In the genomic region with DNA sequence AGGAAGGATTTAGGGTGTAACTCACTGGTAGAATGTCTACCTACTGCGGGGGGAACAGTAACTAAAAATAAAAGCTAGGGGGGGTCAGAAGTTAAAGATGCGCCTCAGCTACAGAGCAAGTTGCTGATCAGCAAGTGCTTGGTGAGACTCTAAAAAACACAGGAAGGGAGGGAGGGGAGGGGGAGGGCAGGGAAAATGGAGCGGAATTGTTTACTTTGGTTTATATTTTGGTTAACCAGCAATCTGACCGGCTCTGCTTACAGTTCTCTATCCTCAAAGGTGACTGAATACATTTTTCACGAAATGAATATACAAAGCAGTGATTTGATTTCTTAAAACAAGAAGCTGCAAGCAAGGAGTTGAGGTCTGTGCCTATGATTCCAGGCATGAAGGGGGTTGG, we compare ENCODE assay signal across 16 mouse cellular contexts. TPM values are rescaled to one million over a fixed set of nuclear protein-coding genes. Genes with fewer than 3 reads are reported as not detected.
DNase-seq lines count a peak whose midpoint lies in the region; ATAC-seq lines count a peak whose summit lies in the region.
"Had no signal": no experiment of that assay in that cellular context is flagged by ENCODE, and none has a peak within 500 bp of the region (broad histone marks: within the 10 kb centered on the region; RNA-seq: fewer than 3 reads in every experiment).

No protein-coding gene starts in this region.

- no peak for DNase-seq in kidney, postnatal 25 days
- no peak for DNase-seq in embryonic facial prominence, embryonic 14.5 days (ENCODE audit: low spot score)
- no peak for DNase-seq in limb, embryonic 10.5 days (ENCODE audit: low spot score)
- no peak for DNase-seq in layer of hippocampus, postnatal 36 days
- DNase-seq: adrenal gland, adult 8-10 months; cerebellum, adult 18-20 months; gastrocnemius, postnatal 10 days; heart, postnatal 4 days; lung, adult 2 months had no signal

- H3K27ac ChIP-seq in kidney, embryonic 15.5 days = peak overlapping the region; percentile 5; the same call in 1 of the 2 replicates
- H3K27ac ChIP-seq in embryonic facial prominence, embryonic 14.5 days (replicated peaks; ENCODE audit: low read depth, low read length) = 0 out of 2 replicates have a peak overlapping the region, but pooled peaks have one; percentile 2
- peak overlapping the region; percentile 46; the same call in 1 of the 2 replicates for H3K27ac ChIP-seq in limb, embryonic 10.5 days
- no peak overlapping the region for H3K27ac ChIP-seq in liver, embryonic 15.5 days (replicated peaks)
- H3K27ac ChIP-seq: left cerebral cortex, adult 2 months; neural tube, embryonic 12.5 days had no signal

- no peak overlapping the region for H3K9ac ChIP-seq in kidney, embryonic 15.5 days
- H3K9ac ChIP-seq in embryonic facial prominence, embryonic 14.5 days (ENCODE audit: low read depth, low read length) = no peak overlapping the region
- H3K9ac ChIP-seq in liver, embryonic 15.5 days = no peak overlapping the region
- H3K9ac ChIP-seq: neural tube, embryonic 12.5 days had no signal

- no peak for ATAC-seq in kidney, embryonic 15.5 days (replicated peaks; ENCODE audit: low FRiP score)
- ATAC-seq in embryonic facial prominence, embryonic 14.5 days (ENCODE audit: low read depth) = no peak
- no peak for ATAC-seq in liver, embryonic 15.5 days (ENCODE audit: insufficient read depth)
- ATAC-seq in erythroblast, adult 5-6 weeks (replicated peaks; ENCODE audit: low FRiP score, poor library complexity, severe bottlenecking) = no peak
- ATAC-seq: forebrain, embryonic 16.5 days had no signal

- H3K4me1 ChIP-seq in kidney, embryonic 15.5 days = peaks cover 78% of the 10 kb centered on the region
- H3K4me1 ChIP-seq in embryonic facial prominence, embryonic 14.5 days (ENCODE audit: control insufficient read depth, insufficient read depth, low read length) = peaks cover 55% of the 10 kb centered on the region
- peaks cover 78% of the 10 kb centered on the region for H3K4me1 ChIP-seq in limb, embryonic 10.5 days
- H3K4me1 ChIP-seq in liver, embryonic 15.5 days (replicated peaks) = peaks cover 72% of the 10 kb centered on the region

- H3K36me3 ChIP-seq in kidney, embryonic 15.5 days = no peaks in the 10 kb centered on the region
- no peaks in the 10 kb centered on the region for H3K36me3 ChIP-seq in embryonic facial prominence, embryonic 14.5 days (ENCODE audit: control insufficient read depth, insufficient read depth, low read length)
- H3K36me3 ChIP-seq in limb, embryonic 10.5 days = peaks cover 4% of the 10 kb centered on the region; the same call in 1 of the 2 replicates
- H3K36me3 ChIP-seq in liver, embryonic 15.5 days (replicated peaks) = no peaks in the 10 kb centered on the region
- H3K36me3 ChIP-seq: G1E; neural tube, embryonic 12.5 days had no signal

- H3K27me3 ChIP-seq in kidney, embryonic 15.5 days = no peaks in the 10 kb centered on the region
- H3K27me3 ChIP-seq in embryonic facial prominence, embryonic 14.5 days (replicated peaks; ENCODE audit: control insufficient read depth, insufficient read depth, low read length) = no peaks in the 10 kb centered on the region
- no peaks in the 10 kb centered on the region for H3K27me3 ChIP-seq in limb, embryonic 10.5 days (ENCODE audit: low read depth, poor library complexity, severe bottlenecking)
- no peaks in the 10 kb centered on the region for H3K27me3 ChIP-seq in liver, embryonic 15.5 days
- H3K27me3 ChIP-seq: neural tube, embryonic 12.5 days had no signal

- H3K4me3 ChIP-seq in kidney, embryonic 15.5 days (replicated peaks) = no peak overlapping the region
- H3K4me3 ChIP-seq in embryonic facial prominence, embryonic 14.5 days (ENCODE audit: low read depth, low read length) = no peak overlapping the region
- no peak overlapping the region for H3K4me3 ChIP-seq in limb, embryonic 10.5 days
- no peak overlapping the region for H3K4me3 ChIP-seq in liver, embryonic 15.5 days (replicated peaks)
- H3K4me3 ChIP-seq: left cerebral cortex, adult 2 months; neural tube, embryonic 12.5 days had no signal

- 32% methylated on average over 5 of the region's 5 CpGs for WGBS in kidney, embryonic 15.5 days
- WGBS in embryonic facial prominence, embryonic 14.5 days = 32% methylated on average over 5 of the region's 5 CpGs
- 53% methylated on average over 5 of the region's 5 CpGs for WGBS in limb, embryonic 10.5 days
- WGBS in liver, embryonic 15.5 days (ENCODE audit: insufficient replicate concordance) = 31% methylated on average over 5 of the region's 5 CpGs

- 0 out of 2 replicates have a peak overlapping the region, but pooled peaks have one; percentile 19 for H3K4me2 ChIP-seq in kidney, embryonic 15.5 days
- no peak overlapping the region for H3K4me2 ChIP-seq in embryonic facial prominence, embryonic 14.5 days (ENCODE audit: low read depth, low read length)
- H3K4me2 ChIP-seq in liver, embryonic 15.5 days = peak overlapping the region; percentile 21; the same call in 1 of the 2 replicates
- H3K4me2 ChIP-seq: neural tube, embryonic 12.5 days had no signal

- H3K9me3 ChIP-seq in kidney, embryonic 15.5 days (replicated peaks) = no peaks in the 10 kb centered on the region
- no peaks in the 10 kb centered on the region for H3K9me3 ChIP-seq in embryonic facial prominence, embryonic 14.5 days (ENCODE audit: control insufficient read depth, low read length)
- no peaks in the 10 kb centered on the region for H3K9me3 ChIP-seq in limb, embryonic 10.5 days (replicated peaks)
- no peaks in the 10 kb centered on the region for H3K9me3 ChIP-seq in liver, embryonic 15.5 days (replicated peaks)
- H3K9me3 ChIP-seq: neural tube, embryonic 12.5 days had no signal

RNA-seq across cellular contexts. Expression of a gene that starts 7.2 kb away (rescaled TPM):
- polyA plus RNA-seq in kidney, embryonic 15.5 days (2015; fragmentation: Nextera tagmentation; extraction: Ambion mirVana) = 13.8 and 14.7 TPM in 2 replicates
- 23.6 and 27.0 TPM in 2 replicates for polyA plus RNA-seq in embryonic facial prominence, embryonic 14.5 days (2014; fragmentation: Nextera tagmentation; extraction: Ambion mirVana)
- 18.0 and 21.1 TPM in 2 replicates for polyA plus RNA-seq in limb, embryonic 10.5 days (2016; fragmentation: Nextera tagmentation; extraction: Ambion mirVana)
- 11.3 and 11.9 TPM in 2 replicates for polyA plus RNA-seq in liver, embryonic 15.5 days (2015; fragmentation: Nextera tagmentation; extraction: Ambion mirVana)
- total RNA-seq in erythroblast, adult 5-6 weeks (2015; ENCODE audit: low replicate concordance) = 11.7 and 12.5 TPM in 2 replicates
- total RNA-seq in erythroblast, adult 5-6 weeks (2017; ENCODE audit: low replicate concordance) = 7.8 and 12.7 TPM in 2 replicates
- total RNA-seq in layer of hippocampus, postnatal 36 days (2021) = 1 to 10 TPM; 8.2 to 8.9 TPM
